Mouse (Mus musculus) CH12.LX (cell line): ENCODE data around the gene Wwc2. TPM values are rescaled to one million over a fixed set of nuclear protein-coding genes. Genes with fewer than 3 reads are reported as not detected.

Experiments used
- DNase-seq: peaks from one replicate; pipeline ENCODE4 v3.0.0-alpha.2; 2013; ENCODE audit errors: extremely low read depth
- H3K27ac ChIP-seq: 2 replicates; pipeline ENCODE4 v1.5.1; 2012; ENCODE audit warnings: low read depth, mild to moderate bottlenecking, control low read depth, moderate library complexity; ENCODE audit not compliant: insufficient read depth
- H3K27me3 ChIP-seq: replicated peaks from 2 replicates; pipeline ENCODE3; 2012; ENCODE audit warnings: inconsistent platforms
- H3K36me3 ChIP-seq, 2 experiments: replicated peaks in 1 of 2; 2 replicates each; pipeline versions ENCODE3 to v1.6.1; 2012; ENCODE audit warnings: inconsistent platforms in 1 of 2, low read length in 1 of 2, mild to moderate bottlenecking in 1 of 2, mixed read lengths in 1 of 2, moderate library complexity in 1 of 2; ENCODE audit not compliant: control insufficient read depth in 1 of 2, insufficient read depth in 1 of 2
- H3K4me1 ChIP-seq, 2 experiments: 2 replicates each; pipeline ENCODE4 v1.6.1; 2012; ENCODE audit warnings: inconsistent platforms in 1 of 2, moderate library complexity in 1 of 2; ENCODE audit not compliant: insufficient read depth in 2 of 2, control insufficient read depth in 1 of 2
- H3K4me2 ChIP-seq: 2 replicates; pipeline ENCODE4 v1.6.1; 2012; ENCODE audit warnings: low read depth, mild to moderate bottlenecking, control low read depth; ENCODE audit not compliant: poor library complexity, insufficient read depth, severe bottlenecking
- H3K4me3 ChIP-seq, 3 experiments: fragments of 150-350 bp in 1 of 3; sonication (generic) in 1 of 3; replicated peaks in 1 of 3; 2 replicates each; pipeline versions ENCODE3 to v1.5.1; 2011 to 2012; ENCODE audit warnings: low read depth in 2 of 3, low read length in 2 of 3, mild to moderate bottlenecking in 2 of 3, moderate library complexity in 2 of 3, control low read depth in 1 of 3, improper control_type of control experiment in 1 of 3, inconsistent platforms in 1 of 3, mixed read lengths in 1 of 3; ENCODE audit not compliant: poor library complexity in 1 of 3
- H3K79me2 ChIP-seq: replicated peaks from 2 replicates; pipeline ENCODE4 v1.6.1; 2012; ENCODE audit warnings: mild to moderate bottlenecking, moderate library complexity; ENCODE audit not compliant: control insufficient read depth, poor library complexity, insufficient read depth, severe bottlenecking; ENCODE audit errors: extremely low read depth
- H3K9ac ChIP-seq: 2 replicates; pipeline ENCODE4 v1.6.1; 2012; ENCODE audit warnings: low read depth, mild to moderate bottlenecking, control low read depth, moderate library complexity; ENCODE audit not compliant: insufficient read depth
- H3K9me3 ChIP-seq: replicated peaks from 2 replicates; pipeline ENCODE3; 2012; ENCODE audit warnings: low read length, inconsistent platforms, mixed read lengths
- CHD1 ChIP-seq: IDR thresholded peaks from 2 replicates; pipeline ENCODE4 v1.6.1; 2012; ENCODE audit warnings: low read depth, low read length, improper control_type of control experiment, inconsistent platforms
- CTCF ChIP-seq, 2 experiments: IDR thresholded peaks in 1 of 2; conservative IDR thresholded peaks in 1 of 2; 2 replicates each; pipeline ENCODE4 v1.5.1; 2011 to 2012; ENCODE audit warnings: low read depth in 2 of 2, low read length in 2 of 2, improper control_type of control experiment in 1 of 2, inconsistent platforms in 1 of 2, mild to moderate bottlenecking in 1 of 2, moderate library complexity in 1 of 2
- ELF1 ChIP-seq: IDR thresholded peaks from 2 replicates; pipeline ENCODE4 v1.6.1; 2014; ENCODE audit warnings: low read depth, mild to moderate bottlenecking, inconsistent platforms, low read length, improper control_type of control experiment
- EP300 ChIP-seq: IDR thresholded peaks from 2 replicates; pipeline ENCODE4 v1.6.1; 2011; ENCODE audit warnings: low read length, improper control_type of control experiment
- ETS1 ChIP-seq: conservative IDR thresholded peaks from 2 replicates; pipeline ENCODE4 v1.6.1; 2012; ENCODE audit warnings: low read depth, mild to moderate bottlenecking, inconsistent platforms, low read length, improper control_type of control experiment, moderate library complexity
- GABPA ChIP-seq: IDR thresholded peaks from 2 replicates; pipeline ENCODE4 v1.6.1; 2012; ENCODE audit warnings: low read depth, low read length, improper control_type of control experiment, inconsistent platforms; ENCODE audit not compliant: insufficient replicate concordance
- IRF4 ChIP-seq: IDR thresholded peaks from 2 replicates; pipeline ENCODE4 v1.6.1; 2014; ENCODE audit warnings: low read depth, mild to moderate bottlenecking, inconsistent platforms, low read length, improper control_type of control experiment
- JUN ChIP-seq: IDR thresholded peaks from 2 replicates; pipeline ENCODE4 v1.6.1; 2011; ENCODE audit warnings: low read depth, mild to moderate bottlenecking, low read length, improper control_type of control experiment, moderate library complexity; ENCODE audit not compliant: insufficient read depth
- KAT2A ChIP-seq: IDR thresholded peaks from 2 replicates; pipeline ENCODE4 v1.6.1; 2012; ENCODE audit warnings: low read length, improper control_type of control experiment, inconsistent platforms; ENCODE audit not compliant: insufficient replicate concordance
- MAX ChIP-seq: IDR thresholded peaks from 2 replicates; pipeline ENCODE4 v1.6.1; 2011; ENCODE audit warnings: low read length, improper control_type of control experiment
- MXI1 ChIP-seq: IDR thresholded peaks from 2 replicates; pipeline ENCODE4 v1.6.1; 2011; ENCODE audit warnings: mild to moderate bottlenecking, low read depth, low read length, improper control_type of control experiment
- MYC ChIP-seq: IDR thresholded peaks from 2 replicates; pipeline ENCODE4 v1.6.1; 2011; ENCODE audit warnings: low read depth, mild to moderate bottlenecking, improper control_type of control experiment, low read length
- POLR2A ChIP-seq: IDR thresholded peaks from 2 replicates; pipeline ENCODE4 v1.6.1; 2011; ENCODE audit warnings: low read depth, mild to moderate bottlenecking, improper control_type of control experiment, low read length
- RCOR1 ChIP-seq: conservative IDR thresholded peaks from 2 replicates; pipeline ENCODE4 v1.6.1; 2012; ENCODE audit warnings: low read depth, mild to moderate bottlenecking, inconsistent platforms, low read length, improper control_type of control experiment
- TBP ChIP-seq: conservative IDR thresholded peaks from 2 replicates; pipeline ENCODE4 v1.6.1; 2011; ENCODE audit warnings: low read depth, low read length, improper control_type of control experiment
- ZNF384 ChIP-seq: IDR thresholded peaks from 2 replicates; pipeline ENCODE4 v1.6.1; 2012; ENCODE audit warnings: low read depth, low read length, improper control_type of control experiment, inconsistent platforms
- dilution Hi-C: fragments of 300-500 bp; cut with MboI; formaldehyde crosslinking; loops from 2 replicates; pipeline ENCODE4 v1.14.3; 2020; ENCODE audit warnings: low sequenced_read_pairs; ENCODE audit not compliant: extremely low pct_unique_long_range_greater_than_20kb, extremely low pct_ligation_motif_present
- in situ Hi-C: fragments of 300-500 bp; cut with MboI; formaldehyde crosslinking; loops from 3 replicates; pipeline ENCODE4 v1.14.3; 2019; ENCODE audit warnings: low sequenced_read_pairs, low pct_ligation_motif_present, low pct_unique_long_range_greater_than_20kb, mixed read lengths
- polyA plus RNA-seq: library from polyadenylated mRNA; unstranded; fragments of >175 nt; gene quantifications from 2 replicates; pipeline ENCODE4 v1.2.1, GENCODE M21; 2012; ENCODE audit warnings: low read depth; ENCODE audit not compliant: insufficient read length
- total RNA-seq, 2 experiments: library from RNA; depleted of rRNA; stranded (reverse); fragments of 300-350 nt in 1 of 2; fragments of >200 nt in 1 of 2; gene quantifications; 2 replicates each; pipeline ENCODE4 v1.2.3; 2012 to 2014

Wwc2 gene
- total and polyA plus RNA-seq, 3 experiments = 0.04 to 1.1 (median 0.32) TPM

DNA sequence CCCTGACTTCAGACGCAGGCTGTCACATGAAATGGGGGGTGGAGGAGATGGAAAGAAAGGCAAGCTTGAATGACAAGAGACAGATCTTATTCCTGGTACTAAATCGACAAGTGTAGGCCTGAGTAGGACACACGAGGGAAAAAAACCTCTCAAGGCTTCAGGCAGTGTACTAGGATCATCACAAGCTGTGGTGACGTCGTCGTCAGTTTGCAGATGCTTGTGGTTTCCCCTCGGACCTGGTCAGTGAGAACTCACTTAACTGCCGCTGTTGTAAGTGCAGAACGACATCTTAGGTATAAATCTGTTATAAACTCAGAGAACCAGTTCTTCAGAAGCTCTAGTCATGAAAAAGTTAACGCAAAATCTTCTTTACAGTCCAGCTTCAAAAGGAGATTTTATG lies 67.9 kb downstream of the Wwc2 start:
- in situ Hi-C loops = no loop called here
- Histone ChIP-seq H3K27me3 (no peaks in the 10 kb centered on the region), H3K4me1 (peaks cover 0 to 4% of the 10 kb centered on the region in 2 experiments; a peak in 1 of 4 replicates), H3K9me3 (no peaks in the 10 kb centered on the region), H3K4me3 (no peak overlapping the region), H3K36me3 (no peaks in the 10 kb centered on the region), H3K9ac (no peak overlapping the region), H3K27ac (no peak overlapping the region), H3K79me2 (no peaks in the 10 kb centered on the region), H3K4me2 (no peak overlapping the region)
- TF ChIP-seq KAT2A = no peak
- no peak for TF ChIP-seq CTCF (conservative IDR thresholded peaks at IDR 0.05 in 1 of 2, IDR thresholded peaks at IDR 0.05 in 1 of 2; ENCODE audit: low read depth in 2 of 2, low read length in 2 of 2)
- no peak for TF ChIP-seq MYC
- TF ChIP-seq CHD1 = no peak
- TF ChIP-seq ETS1 = no peak
- TF ChIP-seq RCOR1 = no peak
- no peak for TF ChIP-seq TBP
- dilution Hi-C loops = no loop called here
- DNase-seq = no peak

DNA sequence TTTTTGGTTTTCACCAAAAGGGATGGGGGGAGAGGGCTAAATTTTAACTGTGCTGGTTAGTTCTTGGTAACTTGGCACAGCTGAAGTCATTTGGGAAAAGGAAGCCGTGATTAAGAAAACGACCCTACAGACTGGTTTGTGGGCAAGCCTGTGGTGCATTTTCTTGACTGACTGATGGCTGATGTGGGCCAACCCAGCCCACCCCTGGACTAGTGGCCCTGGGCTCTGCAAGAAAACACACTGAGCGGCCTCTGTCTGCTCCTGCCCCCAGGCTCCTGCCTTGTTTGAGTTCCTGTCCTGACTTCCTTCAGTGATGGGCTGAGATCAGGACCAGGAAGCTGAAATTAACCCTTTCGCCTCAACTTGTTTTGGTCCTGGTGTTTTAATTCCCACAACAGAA lies 68.7 kb downstream of the Wwc2 start:
- Histone ChIP-seq H3K36me3 (no peaks in the 10 kb centered on the region), H3K4me3 (no peak overlapping the region), H3K27ac (no peak overlapping the region), H3K4me1 (peaks cover 0 to 12% of the 10 kb centered on the region in 2 experiments; a peak in 2 of 4 replicates), H3K27me3 (no peaks in the 10 kb centered on the region), H3K79me2 (no peaks in the 10 kb centered on the region), H3K4me2 (no peak overlapping the region), H3K9me3 (no peaks in the 10 kb centered on the region), H3K9ac (no peak overlapping the region)
- DNase-seq = no peak
- in situ Hi-C loops = no loop called here
- dilution Hi-C loops = no loop called here
- TF ChIP-seq EP300 (no peak), JUN (no peak), IRF4 (no peak), CHD1 (no peak), TBP (no peak), MXI1 (no peak), ELF1 (no peak), ZNF384 (no peak), GABPA (no peak), MAX (no peak), POLR2A (no peak)
- TF ChIP-seq, all 38 proteins: peak for 0
